Mouse (Mus musculus): ENCODE measurements at regions not wholly inside any gene's neighbourhood (a gene's known extent, or its start where the extent isn't known, plus 50 kb on each side); places are given as distances from the start of the nearest gene placed in this dataset.

GRCm38 (mm10) chr16:29851827-29852226, 212.4 kb upstream of the Hes1 start:
- H3K27ac ChIP-seq (ENCODE audit: low read depth, low read length), result no peak overlapping the region
- H3K36me3 ChIP-seq (ENCODE audit: control insufficient read depth, insufficient read depth, low read length), result no peaks in the 10 kb centered on the region
- no peaks in the 10 kb centered on the region for H3K9me3 ChIP-seq (ENCODE audit: control insufficient read depth, low read length)
- H3K4me3 ChIP-seq (ENCODE audit: low read length), result no peak overlapping the region
- WGBS, result 27% methylated on average over 9 of the region's 9 CpGs
- no peak for ATAC-seq (ENCODE audit: low FRiP score, low TSS enrichment)
- no peak overlapping the region for H3K4me2 ChIP-seq (replicated peaks; ENCODE audit: low read depth, low read length)
- H3K4me1 ChIP-seq (ENCODE audit: control insufficient read depth, insufficient read depth, low read length), result 0 out of 2 replicates have a peak, but pooled peaks cover 4% of the 10 kb centered on the region
- no peaks in the 10 kb centered on the region; the same call in 1 of the 2 replicates for H3K27me3 ChIP-seq (ENCODE audit: control insufficient read depth, insufficient read depth, low read length)
- H3K9ac ChIP-seq (ENCODE audit: low read depth, low read length), result no peak overlapping the region

GRCm38 (mm10) chr16:29854805-29855565, 209.2 kb upstream of the Hes1 start:
- H3K36me3 ChIP-seq (ENCODE audit: control insufficient read depth, insufficient read depth, low read length), result no peaks in the 10 kb centered on the region
- H3K27ac ChIP-seq (ENCODE audit: low read depth, low read length), result no peak overlapping the region
- 89% methylated on average over 9 of the region's 9 CpGs for WGBS
- H3K4me3 ChIP-seq (ENCODE audit: low read length), result no peak overlapping the region
- no peaks in the 10 kb centered on the region; the same call in 1 of the 2 replicates for H3K27me3 ChIP-seq (ENCODE audit: control insufficient read depth, insufficient read depth, low read length)
- H3K9ac ChIP-seq (ENCODE audit: low read depth, low read length), result no peak overlapping the region
- H3K4me2 ChIP-seq (replicated peaks; ENCODE audit: low read depth, low read length), result no peak overlapping the region
- no peaks in the 10 kb centered on the region for H3K9me3 ChIP-seq (ENCODE audit: control insufficient read depth, low read length)
- H3K4me1 ChIP-seq (ENCODE audit: control insufficient read depth, insufficient read depth, low read length), result 0 out of 2 replicates have a peak, but pooled peaks cover 4% of the 10 kb centered on the region
- ATAC-seq (ENCODE audit: low FRiP score, low TSS enrichment), result no peak

GRCm38 (mm10) chr16:29856545-29856944, 207.6 kb upstream of the Hes1 start:
- H3K27me3 ChIP-seq (ENCODE audit: control insufficient read depth, insufficient read depth, low read length), result peaks cover 3% of the 10 kb centered on the region; the same call in 1 of the 2 replicates
- ATAC-seq (ENCODE audit: low FRiP score, low TSS enrichment), result no peak

GRCm38 (mm10) chr16:29858645-29859044, 205.5 kb upstream of the Hes1 start:
- H3K36me3 ChIP-seq (ENCODE audit: control insufficient read depth, insufficient read depth, low read length), result no peaks in the 10 kb centered on the region
- no peaks in the 10 kb centered on the region; the same call in 1 of the 2 replicates for H3K4me1 ChIP-seq (ENCODE audit: control insufficient read depth, insufficient read depth, low read length)
- H3K9me3 ChIP-seq (ENCODE audit: control insufficient read depth, low read length), result peaks cover 2% of the 10 kb centered on the region; the same call in 1 of the 2 replicates
- WGBS, result 83% methylated on average over 5 of the region's 5 CpGs
- ATAC-seq (ENCODE audit: low FRiP score, low TSS enrichment), result no peak
- H3K27ac ChIP-seq (ENCODE audit: low read depth, low read length), result no peak overlapping the region
- H3K9ac ChIP-seq (ENCODE audit: low read depth, low read length), result no peak overlapping the region
- H3K4me2 ChIP-seq (replicated peaks; ENCODE audit: low read depth, low read length), result no peak overlapping the region
- no peak overlapping the region for H3K4me3 ChIP-seq (ENCODE audit: low read length)
- H3K27me3 ChIP-seq (ENCODE audit: control insufficient read depth, insufficient read depth, low read length), result peaks cover 3% of the 10 kb centered on the region; the same call in 1 of the 2 replicates

More at GRCm38 (mm10) chr16:29856545-29856944, 207.6 kb upstream of the Hes1 start:
- Histone ChIP-seq H3K9me3 (ENCODE audit: control insufficient read depth, low read length) (no peaks in the 10 kb centered on the region), H3K36me3 (ENCODE audit: control insufficient read depth, insufficient read depth, low read length) (no peaks in the 10 kb centered on the region), H3K4me1 (ENCODE audit: control insufficient read depth, insufficient read depth, low read length) (no peaks in the 10 kb centered on the region; the same call in 1 of the 2 replicates), H3K9ac (ENCODE audit: low read depth, low read length) (no peak overlapping the region), H3K4me3 (ENCODE audit: low read length) (no peak overlapping the region), H3K4me2 (replicated peaks; ENCODE audit: low read depth, low read length) (no peak overlapping the region), H3K27ac (ENCODE audit: low read depth, low read length) (no peak overlapping the region)
- WGBS, result 89% methylated on average over 1 of the region's 1 CpGs

- WGBS, result 27% methylated on average over 6 of the region's 6 CpGs
- ATAC-seq (ENCODE audit: low FRiP score, low TSS enrichment), result no peak
- H3K27ac ChIP-seq (ENCODE audit: low read depth, low read length), result no peak overlapping the region
Observed at GRCm38 (mm10) chr16:29860306-29860705, 203.9 kb upstream of the Hes1 start.

GRCm38 (mm10) chr16:29861056-29861455, 203.1 kb upstream of the Hes1 start:
- no peak overlapping the region for H3K27ac ChIP-seq (ENCODE audit: low read depth, low read length)
- WGBS, result 67% methylated on average over 4 of the region's 4 CpGs

More at GRCm38 (mm10) chr16:29860306-29860705, 203.9 kb upstream of the Hes1 start:
- peaks cover 2% of the 10 kb centered on the region; the same call in 1 of the 2 replicates for H3K9me3 ChIP-seq (ENCODE audit: control insufficient read depth, low read length)
- no peaks in the 10 kb centered on the region for H3K36me3 ChIP-seq (ENCODE audit: control insufficient read depth, insufficient read depth, low read length)
- H3K27me3 ChIP-seq (ENCODE audit: control insufficient read depth, insufficient read depth, low read length), result 0 out of 2 replicates have a peak, but pooled peaks cover 3% of the 10 kb centered on the region
- H3K4me2 ChIP-seq (replicated peaks; ENCODE audit: low read depth, low read length), result no peak overlapping the region
- H3K4me1 ChIP-seq (ENCODE audit: control insufficient read depth, insufficient read depth, low read length), result no peaks in the 10 kb centered on the region; the same call in 1 of the 2 replicates
- no peak overlapping the region for H3K4me3 ChIP-seq (ENCODE audit: low read length)
- H3K9ac ChIP-seq (ENCODE audit: low read depth, low read length), result no peak overlapping the region

GRCm38 (mm10) chr16:29865075-29865740, 199.0 kb upstream of the Hes1 start:
- 57% methylated on average over 17 of the region's 17 CpGs for WGBS
- Histone ChIP-seq H3K36me3 (ENCODE audit: control insufficient read depth, insufficient read depth, low read length) (no peaks in the 10 kb centered on the region), H3K4me3 (ENCODE audit: low read length) (no peak overlapping the region), H3K4me2 (replicated peaks; ENCODE audit: low read depth, low read length) (no peak overlapping the region), H3K27ac (ENCODE audit: low read depth, low read length) (no peak overlapping the region), H3K9ac (ENCODE audit: low read depth, low read length) (no peak overlapping the region), H3K4me1 (ENCODE audit: control insufficient read depth, insufficient read depth, low read length) (no peaks in the 10 kb centered on the region; the same call in 1 of the 2 replicates), H3K9me3 (ENCODE audit: control insufficient read depth, low read length) (peaks cover 2% of the 10 kb centered on the region; the same call in 1 of the 2 replicates), H3K27me3 (ENCODE audit: control insufficient read depth, insufficient read depth, low read length) (0 out of 2 replicates have a peak, but pooled peaks cover 3% of the 10 kb centered on the region)
- ATAC-seq (ENCODE audit: low FRiP score, low TSS enrichment), result no peak

More at GRCm38 (mm10) chr16:29861056-29861455, 203.1 kb upstream of the Hes1 start:
- Histone ChIP-seq H3K4me2 (replicated peaks; ENCODE audit: low read depth, low read length) (no peak overlapping the region), H3K9me3 (ENCODE audit: control insufficient read depth, low read length) (peaks cover 2% of the 10 kb centered on the region; the same call in 1 of the 2 replicates), H3K9ac (ENCODE audit: low read depth, low read length) (no peak overlapping the region), H3K27me3 (ENCODE audit: control insufficient read depth, insufficient read depth, low read length) (0 out of 2 replicates have a peak, but pooled peaks cover 3% of the 10 kb centered on the region), H3K4me3 (ENCODE audit: low read length) (no peak overlapping the region), H3K4me1 (ENCODE audit: control insufficient read depth, insufficient read depth, low read length) (no peaks in the 10 kb centered on the region; the same call in 1 of the 2 replicates), H3K36me3 (ENCODE audit: control insufficient read depth, insufficient read depth, low read length) (no peaks in the 10 kb centered on the region)
- no peak for ATAC-seq (ENCODE audit: low FRiP score, low TSS enrichment)

- no peak for ATAC-seq (ENCODE audit: low FRiP score, low TSS enrichment)
- 83% methylated on average over 5 of the region's 5 CpGs for WGBS
- H3K4me2 ChIP-seq (replicated peaks; ENCODE audit: low read depth, low read length), result no peak overlapping the region
- no peaks in the 10 kb centered on the region for H3K27me3 ChIP-seq (ENCODE audit: control insufficient read depth, insufficient read depth, low read length)
- H3K9ac ChIP-seq (ENCODE audit: low read depth, low read length), result no peak overlapping the region
- no peak overlapping the region for H3K4me3 ChIP-seq (ENCODE audit: low read length)
- H3K36me3 ChIP-seq (ENCODE audit: control insufficient read depth, insufficient read depth, low read length), result no peaks in the 10 kb centered on the region
- H3K9me3 ChIP-seq (ENCODE audit: control insufficient read depth, low read length), result no peaks in the 10 kb centered on the region
- no peak overlapping the region for H3K27ac ChIP-seq (ENCODE audit: low read depth, low read length)
- H3K4me1 ChIP-seq (ENCODE audit: control insufficient read depth, insufficient read depth, low read length), result no peaks in the 10 kb centered on the region
Observed at GRCm38 (mm10) chr16:29871395-29871794, 192.8 kb upstream of the Hes1 start.

All from kidney, embryonic 14.5 days (tissue).